Mouse (Mus musculus) thymus, postnatal 25 days (tissue): ENCODE results near the gene Kcnh5.

Experiments
- DNase-seq: peaks from one replicate; pipeline ENCODE4 v3.0.0; 2022

The Kcnh5 gene

DNA sequence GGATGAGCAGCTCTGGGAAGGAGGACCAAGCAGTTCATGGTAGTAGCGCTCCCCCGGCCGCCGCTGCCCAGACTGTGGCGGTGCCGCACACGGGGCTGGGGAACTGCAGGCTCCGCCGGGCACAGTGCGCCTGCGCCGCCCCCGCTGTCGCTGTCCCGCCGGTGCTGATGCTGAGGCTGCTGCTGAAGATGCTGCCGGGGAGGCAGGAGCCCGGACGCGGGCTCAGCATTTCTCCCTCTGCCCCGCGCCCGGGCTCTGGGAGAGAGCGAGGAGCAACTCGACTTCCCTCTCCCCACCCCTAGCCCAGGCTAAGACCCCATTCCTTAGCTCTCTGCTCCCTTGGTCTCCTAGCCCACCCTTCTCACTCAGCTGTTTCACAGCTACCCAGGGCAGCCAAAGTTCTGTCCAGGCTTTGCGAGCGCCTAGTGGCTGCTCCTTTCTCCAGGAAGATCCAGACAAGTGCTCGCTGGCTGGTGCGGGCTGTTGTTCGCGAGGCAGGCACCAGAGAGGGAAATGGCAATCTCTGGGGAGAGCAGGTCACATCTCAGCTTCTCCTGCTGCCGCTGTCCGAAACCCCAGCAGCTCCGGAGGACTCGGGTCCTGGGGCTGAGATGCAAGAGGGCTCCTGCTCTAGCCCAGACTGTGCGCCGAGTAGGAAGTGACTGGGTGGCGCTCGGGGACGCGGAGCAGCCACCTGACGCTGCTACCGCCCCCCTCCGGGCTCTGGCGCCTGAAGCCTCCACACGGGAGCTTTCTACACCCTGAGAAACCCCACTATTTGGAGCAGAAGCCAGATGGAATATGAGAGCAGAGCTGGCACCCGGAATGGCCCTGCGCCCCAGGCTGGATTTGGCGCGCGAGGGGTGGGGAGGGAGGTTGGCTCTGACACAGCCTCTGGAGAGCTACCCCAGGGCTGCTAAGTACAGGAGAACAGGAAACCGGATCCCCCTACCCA lies at the start of gene Kcnh5:
Kcnh5 (minus strand) TSS at position 642 of the 955 bp plus-strand sequence.
- DNase-seq, result no peak

DNA sequence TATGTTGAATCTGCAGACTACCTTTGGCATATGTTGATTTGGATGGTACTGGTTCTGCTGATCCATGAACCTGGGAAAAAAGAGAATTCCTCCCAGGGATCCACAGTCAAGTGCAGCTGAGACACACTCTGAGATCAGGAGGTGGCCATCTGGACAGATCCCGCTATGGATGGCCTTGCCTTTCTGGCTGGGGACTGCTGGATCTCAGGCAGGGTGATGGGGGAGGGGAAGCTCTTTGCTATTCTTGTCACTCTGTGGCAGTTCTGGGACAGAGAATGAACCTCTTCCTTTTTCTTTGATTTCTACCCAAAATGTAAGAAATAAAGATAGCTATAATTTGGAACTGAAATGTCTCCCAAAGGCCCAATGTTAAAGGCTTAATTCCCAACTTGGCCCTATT lies 46.8 kb upstream of the Kcnh5 start:
- DNase-seq, result no peak

DNA sequence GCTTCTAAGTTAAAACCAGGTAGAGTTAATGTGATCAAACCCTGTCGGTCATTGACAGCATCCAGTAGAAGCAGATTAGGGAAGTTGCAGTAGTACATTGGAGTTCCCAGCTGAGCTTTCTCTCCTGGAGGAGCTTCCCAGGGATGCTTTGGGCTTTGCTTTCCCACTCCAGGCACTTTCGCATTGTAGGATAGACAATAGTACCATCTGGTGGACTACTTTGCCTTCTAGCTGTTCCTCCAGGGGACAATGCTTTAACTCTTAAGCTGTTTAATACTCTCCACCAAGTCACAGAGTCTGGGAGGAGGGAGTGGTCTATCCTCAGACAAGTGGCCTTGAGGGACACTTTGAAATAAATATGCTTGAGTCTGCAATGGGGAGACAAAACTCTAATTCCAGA lies 12.3 kb upstream of the Kcnh5 start:
- no peak for DNase-seq

DNA sequence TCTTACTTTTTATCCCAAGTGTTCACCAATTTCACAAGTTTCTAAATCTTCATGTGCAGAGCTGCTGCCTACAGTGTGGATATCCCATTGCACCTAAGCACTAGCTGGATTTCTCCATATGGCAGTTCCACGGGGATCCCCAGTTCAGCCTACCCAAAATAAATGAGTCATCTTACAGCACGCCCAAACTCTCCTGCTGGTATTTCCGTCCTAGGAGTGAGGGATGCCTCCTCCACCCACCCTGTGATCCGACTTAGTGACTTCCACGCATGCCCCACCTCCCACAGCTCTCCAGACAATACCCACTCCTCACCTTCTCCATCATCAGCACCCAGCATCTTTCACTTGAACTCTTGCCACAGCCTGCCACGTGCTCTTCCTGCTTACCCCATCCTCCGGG lies 5.5 kb upstream of the Kcnh5 start:
- no peak for DNase-seq

DNA sequence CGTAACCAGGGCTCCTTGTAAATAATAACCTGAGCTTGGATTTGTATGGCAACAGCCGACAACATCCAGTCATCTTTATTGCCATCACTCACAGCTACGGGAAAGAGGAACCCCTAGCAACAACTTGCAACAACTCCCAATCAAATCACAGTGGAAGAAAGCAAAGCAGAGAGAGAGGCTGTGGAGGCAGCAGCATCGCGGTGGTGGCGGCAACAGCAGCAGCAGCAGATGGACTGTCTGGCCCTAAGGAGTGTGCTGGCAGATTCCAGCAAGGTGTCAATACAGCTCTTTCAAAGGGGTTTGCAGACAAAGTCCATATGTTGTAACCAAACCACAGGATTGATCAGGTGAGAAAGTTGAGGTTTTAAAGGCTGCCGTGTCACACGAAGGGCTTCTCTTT lies 2.4 kb upstream of the Kcnh5 start:
- DNase-seq, result no peak

DNA sequence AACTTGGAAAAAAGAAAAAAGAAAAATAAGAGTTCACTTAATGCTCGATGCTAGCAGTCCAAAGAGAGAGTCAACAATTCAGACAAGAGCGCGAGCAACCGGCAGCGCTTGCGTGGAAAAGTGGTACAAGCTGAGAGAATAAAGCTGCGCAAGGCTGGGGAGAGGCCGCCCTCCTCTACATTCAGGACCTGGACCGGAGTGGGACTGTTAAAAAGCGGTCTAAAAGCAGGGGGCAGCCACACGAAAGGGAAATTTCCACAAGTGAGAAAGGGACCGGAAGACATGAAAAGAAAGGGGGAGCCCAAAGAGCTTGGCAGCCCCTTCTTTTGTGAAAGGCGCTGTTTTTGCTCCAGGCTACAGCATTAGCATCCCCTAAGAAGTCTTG lies 506 bp upstream of the Kcnh5 start:
- no peak for DNase-seq

DNA sequence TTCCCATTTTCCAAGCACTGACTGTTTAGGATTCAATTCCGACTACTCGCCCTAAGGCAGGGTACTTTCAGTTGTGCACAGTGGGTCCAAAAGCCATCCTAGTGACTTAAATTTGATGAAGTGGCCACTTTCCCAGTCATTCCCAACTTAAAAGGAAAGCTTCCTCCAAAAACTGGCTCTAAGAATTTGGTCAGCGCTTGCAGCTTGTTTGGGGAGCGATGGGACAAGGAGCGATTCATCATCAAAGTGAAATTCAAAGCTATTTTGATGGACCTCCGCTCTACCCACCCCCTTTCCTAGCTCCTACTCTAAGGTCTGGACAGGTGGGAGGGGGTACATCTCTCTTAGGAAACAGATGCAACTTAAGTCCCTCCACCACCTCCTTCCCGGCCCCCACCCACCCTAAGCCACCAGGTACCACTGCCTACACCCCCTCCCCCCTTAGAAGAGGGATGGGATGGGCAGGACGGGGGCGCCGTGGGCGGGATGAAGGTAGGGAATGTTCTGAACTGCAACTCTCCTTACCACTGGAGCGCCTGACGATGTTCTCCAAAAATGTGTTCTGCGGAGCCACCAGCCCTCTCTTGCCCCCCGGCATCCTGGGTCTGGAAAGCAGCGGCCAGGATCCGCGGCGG lies 1.1 kb downstream of the Kcnh5 start:
- DNase-seq, result no peak

DNA sequence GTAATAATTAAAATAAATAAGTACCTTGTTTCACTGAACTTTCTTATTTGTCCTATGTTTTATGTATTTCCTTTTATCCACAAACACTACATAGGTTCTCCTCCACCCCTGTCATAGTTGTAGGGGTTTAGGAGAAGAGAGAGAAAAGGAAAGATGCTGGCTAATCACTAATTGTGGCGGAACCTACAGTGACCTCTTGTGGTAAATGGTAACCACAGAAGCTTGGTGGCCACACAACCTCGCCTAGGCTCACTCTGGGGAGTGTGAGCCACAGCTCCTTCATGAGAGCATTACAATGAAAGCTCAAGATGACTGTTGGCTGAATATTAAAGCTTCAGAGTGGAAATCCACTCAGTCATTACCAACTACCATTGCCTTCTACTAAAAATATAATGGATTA lies 6.2 kb downstream of the Kcnh5 start:
- DNase-seq, result no peak

DNA sequence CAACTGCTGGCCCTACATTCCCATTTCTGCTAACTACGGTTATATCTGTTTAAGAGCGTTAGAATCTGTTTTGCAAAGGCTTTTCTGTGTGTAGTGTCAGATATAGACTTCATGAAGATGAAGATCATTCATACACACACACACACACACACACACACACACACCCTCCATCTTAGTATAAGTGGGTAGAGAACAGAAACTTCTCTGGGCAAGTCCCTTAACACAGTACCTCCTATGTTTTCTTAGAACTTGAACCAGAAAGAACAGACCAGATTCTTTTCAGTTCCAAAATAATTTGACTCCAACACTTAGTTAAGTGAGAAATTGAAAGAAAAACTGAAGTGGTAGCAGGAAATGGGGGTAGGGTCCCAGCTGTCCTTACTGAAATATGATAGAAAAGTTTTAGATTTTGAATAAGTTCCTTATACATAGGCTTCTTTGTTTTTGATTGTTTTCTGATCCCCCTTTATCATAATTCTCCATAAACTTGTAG lies 24.0 kb downstream of the Kcnh5 start:
- no peak for DNase-seq

DNA sequence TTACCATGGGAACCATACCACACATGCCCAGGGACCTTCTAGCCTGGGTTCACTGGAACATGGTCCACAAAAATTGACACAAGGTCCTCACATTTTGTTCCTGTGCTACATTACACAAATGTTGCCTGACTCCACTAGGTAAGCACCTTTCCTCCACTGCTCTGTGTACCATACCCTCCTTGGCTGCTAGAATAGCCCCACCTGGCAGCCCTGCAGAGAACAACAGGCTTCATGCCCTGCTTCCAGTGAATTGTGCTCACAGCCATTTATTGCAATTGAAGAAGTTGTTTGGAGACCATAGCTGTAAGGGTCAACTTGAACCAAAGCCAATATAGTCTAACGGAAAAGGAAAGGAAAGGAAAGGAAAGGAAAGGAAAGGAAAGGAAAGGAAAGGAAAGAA lies 37.3 kb downstream of the Kcnh5 start:
- DNase-seq, result no peak

DNA sequence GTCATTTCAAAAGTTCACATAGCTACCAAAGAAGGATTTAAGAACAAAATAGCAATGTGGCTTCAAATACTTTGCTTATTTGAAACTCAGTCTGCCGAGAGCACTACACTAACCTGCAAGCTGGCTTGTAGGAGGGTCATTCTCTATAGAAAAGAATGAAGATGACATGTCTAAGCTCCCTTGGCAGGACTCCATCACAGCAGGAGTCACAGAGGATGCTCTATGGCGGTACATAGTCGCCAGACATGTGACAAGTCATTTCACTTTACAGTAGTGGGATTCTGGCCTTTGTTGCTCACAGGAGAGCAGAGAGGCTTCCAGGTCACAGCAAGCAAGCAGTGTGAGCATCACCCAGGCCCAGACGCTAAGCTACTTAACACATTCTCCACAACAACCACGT lies 85.2 kb downstream of the Kcnh5 start:
- DNase-seq, result no peak

DNA sequence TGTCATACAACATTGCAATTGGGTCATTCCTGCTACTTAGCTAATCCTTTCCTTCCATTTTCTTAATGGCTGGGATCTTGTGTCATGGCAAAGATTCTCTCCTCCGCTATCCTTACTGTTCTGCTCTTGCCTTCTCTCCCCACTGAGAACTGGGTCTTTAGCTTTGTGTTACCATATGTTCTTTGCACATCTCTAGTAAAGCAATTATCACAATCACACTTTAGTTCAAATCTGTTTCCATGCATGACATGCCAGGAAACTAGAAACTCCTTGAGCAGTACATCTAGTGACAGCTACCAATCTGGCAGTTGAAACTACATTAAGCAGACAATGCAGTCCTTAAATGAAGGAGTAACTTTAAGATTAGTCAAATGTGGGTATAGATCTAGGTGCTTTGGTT lies 86.2 kb downstream of the Kcnh5 start:
- no peak for DNase-seq

DNA sequence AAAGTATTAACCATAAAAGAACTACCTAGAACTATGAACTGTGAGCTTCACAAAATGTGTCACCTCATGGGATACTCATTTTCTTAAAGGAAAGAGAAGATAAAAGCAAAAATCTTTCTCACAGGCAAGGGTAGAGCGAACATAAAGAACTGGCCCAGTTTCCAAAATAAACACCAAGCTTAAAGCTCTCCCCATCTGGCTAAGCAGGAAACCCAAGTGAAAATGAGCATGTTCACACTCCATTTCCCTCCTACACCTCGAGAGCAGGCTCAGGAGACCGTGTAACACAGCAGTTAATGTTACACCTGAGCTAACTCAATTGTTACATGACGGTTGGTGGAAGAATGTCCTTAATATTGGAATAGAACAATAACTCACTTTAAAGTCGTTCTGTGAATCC lies 100.0 kb downstream of the Kcnh5 start:
- DNase-seq, result no peak

DNA sequence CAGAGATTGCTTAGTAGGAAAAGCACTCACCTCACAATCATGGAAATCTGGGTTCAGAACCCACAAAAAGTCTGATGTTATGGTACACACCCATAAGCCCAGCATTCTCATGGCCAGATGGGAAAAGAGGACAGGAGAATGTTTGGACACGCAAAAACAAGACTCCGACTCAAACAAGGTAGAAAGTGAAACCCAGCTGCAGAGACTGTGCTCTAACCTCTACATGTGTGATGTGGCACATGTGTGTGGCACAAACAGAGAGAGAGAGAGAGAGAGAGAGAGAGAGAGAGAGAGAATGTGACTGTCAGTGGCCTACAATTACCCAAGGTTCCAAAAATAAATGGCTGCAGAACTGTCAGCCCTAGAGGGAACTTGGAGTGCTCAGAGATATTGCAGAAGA lies 106.1 kb downstream of the Kcnh5 start:
- DNase-seq, result no peak

DNA sequence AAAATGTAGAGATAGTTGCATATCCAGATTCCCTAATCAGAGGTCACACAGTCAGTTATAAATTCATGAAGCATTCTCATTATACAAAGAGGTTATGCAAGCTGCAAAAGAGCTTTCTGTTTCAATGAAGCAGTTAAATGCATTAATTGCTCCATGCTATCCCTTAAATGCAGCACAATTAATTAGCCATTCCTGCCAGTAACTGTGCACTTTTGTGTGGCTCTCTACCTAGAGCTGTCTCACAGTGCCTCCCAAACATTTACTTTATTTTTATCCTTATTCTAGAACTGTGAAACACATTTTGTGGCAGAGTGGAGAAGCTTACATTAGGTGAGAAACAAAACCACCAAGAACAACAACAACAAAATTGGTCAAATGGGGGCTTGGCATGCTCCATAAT lies 114.6 kb downstream of the Kcnh5 start:
- DNase-seq, result no peak

DNA sequence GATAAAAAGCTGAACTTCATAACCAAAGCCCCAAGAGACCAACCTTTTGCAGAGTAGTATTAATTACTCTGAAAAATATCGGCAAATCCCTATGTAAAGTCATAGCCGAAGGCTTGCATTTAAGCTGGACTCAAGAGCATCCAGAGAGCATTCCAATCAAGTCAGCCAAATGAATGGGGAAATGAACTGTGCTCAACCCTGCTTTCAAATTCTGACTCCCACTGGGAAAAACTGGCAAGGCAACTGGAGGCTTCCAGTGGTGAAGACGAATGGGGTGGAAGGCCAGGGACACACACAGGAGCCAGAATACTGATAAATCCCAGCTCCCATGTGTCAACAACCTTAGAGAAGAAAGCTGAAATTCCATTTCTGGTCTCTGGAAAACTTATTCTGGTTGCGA lies 115.4 kb downstream of the Kcnh5 start:
- no peak for DNase-seq

DNA sequence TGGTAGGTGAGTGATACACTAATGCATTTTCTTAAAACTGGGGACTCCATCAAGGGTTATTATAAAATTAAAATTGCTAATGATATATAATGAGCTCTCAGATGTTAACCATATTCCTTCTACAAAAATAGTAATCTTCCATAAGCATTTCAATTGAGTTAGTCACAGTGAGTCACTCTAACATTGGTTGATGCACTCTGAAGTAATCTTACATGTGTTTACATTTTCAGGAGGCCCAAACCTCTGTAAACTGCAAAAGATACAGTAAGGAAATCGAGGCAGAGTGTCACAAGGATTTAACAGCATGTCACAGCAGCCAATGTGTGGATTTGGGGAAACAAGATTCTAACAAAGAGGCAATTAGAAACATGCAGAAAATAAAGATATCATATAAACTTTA lies 123.4 kb downstream of the Kcnh5 start:
- DNase-seq, result no peak

DNA sequence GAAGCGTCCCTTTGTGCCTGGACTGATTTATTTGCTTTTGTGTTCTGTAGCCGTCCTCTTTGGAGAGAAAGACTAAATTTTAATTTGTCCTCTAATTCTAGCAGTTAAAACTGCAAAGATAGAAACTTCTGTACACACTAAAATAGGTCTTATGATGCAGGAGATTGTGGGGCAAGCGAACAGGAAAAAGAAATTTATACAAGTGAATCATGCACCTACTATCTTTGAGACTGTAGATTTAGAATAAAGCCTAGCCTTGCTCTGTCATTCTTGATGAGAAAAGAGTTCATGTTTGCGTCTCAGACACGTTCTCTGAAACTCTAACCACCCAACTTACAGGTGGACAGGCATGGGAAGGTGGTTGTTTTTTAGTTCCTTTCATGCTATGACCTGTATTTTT lies 140.4 kb downstream of the Kcnh5 start:
- no peak for DNase-seq

DNA sequence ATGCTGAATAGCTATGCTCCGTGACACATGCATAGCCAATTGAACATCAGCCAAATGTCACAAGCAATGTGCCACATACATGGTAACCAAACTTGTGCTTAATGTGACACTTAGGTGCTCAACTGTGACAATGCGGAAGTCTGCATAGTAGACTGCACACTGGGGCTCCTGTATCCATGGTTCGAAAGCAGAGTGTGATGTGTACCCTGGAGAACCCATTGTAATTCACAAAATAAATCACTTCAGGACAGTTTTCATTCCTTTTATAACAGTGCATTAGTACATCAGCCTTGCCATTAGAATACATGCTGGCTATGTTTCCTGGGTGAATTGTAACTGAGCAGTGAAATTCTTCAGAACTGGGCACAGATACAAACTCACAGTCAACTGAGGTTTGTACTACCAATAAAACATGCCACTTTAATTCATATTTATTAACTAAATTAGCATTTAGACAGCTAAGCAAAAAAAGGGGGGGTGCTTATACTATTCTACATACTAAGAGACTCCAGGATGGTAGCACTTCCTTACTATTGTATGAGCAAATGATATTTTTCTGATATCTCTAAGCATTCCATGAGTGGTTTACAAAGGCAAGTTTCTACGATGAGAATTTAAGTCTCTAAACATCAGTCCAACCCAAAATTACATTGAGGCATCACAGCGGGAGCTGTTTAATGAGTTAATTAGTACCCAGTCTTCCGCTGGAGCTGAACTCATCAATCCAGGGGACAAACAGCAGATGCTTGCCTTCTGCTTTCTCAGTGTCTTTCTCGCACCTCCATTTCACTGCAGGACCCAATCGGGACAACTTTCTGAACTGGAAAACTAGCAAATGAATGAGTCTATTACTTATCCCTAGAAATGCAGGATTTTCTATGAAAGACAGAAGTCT lies 144.9 kb downstream of the Kcnh5 start:
- no peak for DNase-seq

DNA sequence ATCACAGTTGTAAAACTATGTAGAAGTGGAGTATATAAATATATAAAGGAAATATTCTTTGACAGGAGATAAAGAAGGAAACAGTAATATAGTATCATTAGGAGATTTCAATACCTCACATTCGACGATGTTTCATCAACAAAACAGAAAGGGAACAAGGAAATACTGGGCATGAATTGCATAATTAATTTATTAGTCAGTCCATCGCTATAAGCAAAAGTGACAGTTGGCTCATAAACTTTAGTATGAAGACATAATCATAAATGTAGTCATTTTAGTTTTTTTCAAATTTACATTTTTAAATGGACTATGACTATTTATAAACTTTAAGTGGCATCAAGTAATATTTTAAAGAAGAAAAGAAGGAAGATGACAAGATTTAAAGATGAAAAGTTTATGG lies 205.9 kb downstream of the Kcnh5 start:
- no peak for DNase-seq

DNA sequence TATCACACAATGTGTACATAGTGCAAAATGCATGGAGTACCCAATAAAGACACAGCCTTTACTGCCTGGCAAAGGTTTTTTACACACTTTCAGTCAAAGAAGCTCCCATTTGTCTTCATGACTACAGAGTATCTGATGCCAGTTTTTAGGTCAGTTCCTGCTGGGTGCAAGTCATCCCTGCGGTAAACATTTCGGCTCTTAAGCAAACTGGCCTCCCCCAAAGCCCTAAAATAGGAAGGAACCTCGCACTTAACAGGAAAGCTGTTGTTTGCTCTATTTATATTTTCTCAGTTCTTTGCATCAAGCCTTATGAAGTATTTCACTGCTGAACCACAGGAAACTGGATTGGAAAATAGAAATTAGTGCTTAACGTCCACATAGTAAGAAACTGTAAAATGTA lies 207.7 kb downstream of the Kcnh5 start:
- DNase-seq, result no peak

DNA sequence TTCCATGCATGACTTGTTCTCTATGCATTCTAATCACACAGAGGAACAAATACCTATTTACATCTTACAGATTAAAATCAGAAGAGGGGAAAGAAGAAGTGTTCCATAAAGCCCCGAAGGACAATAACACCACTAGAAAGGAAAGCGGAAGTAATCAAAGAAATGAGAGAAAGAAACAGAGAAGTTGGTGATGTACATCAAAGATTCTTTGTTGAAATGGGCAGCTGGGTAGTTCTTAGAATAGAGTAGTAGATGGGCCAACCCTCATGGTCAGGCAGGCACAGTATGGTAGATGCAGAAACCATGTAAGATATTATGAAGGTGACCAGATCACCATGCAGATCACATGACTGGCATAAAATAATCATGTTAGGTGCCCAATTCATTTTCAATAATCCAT lies 210.9 kb downstream of the Kcnh5 start:
- DNase-seq, result no peak

DNA sequence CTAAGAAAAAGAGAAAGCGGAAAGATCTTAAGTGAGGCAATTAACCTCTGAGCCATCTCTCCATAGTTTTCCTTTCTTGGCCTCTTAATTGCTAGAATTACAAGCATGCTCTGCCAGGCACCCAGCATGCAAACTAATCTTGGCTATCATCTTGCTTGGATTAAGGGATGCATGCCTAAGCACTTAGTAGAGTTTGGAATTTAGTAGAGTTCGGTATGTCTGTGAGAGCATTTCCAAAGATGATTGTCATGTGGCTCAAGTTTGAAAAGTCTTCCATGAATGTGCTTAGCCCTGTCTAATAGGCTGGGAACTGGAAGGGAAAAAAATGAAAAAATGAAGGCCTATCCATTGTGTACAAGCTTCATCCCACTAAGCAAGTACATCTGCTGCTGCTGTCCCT lies 224.5 kb downstream of the Kcnh5 start:
- DNase-seq, result no peak
